Mouse (Mus musculus) embryonic fibroblast, embryonic 13.5 days (primary cell): ENCODE data around the gene Dgkg. TPM values are rescaled to one million over a fixed set of nuclear protein-coding genes. Genes with fewer than 3 reads are reported as not detected.

ENCODE experiments used
- H3K27ac ChIP-seq: 2 replicates; pipeline ENCODE4 v1.5.1; 2012; ENCODE audit warnings: low read length, control low read depth, inconsistent platforms; ENCODE audit not compliant: insufficient read depth
- H3K4me1 ChIP-seq: 2 replicates; pipeline ENCODE4 v1.6.1; 2011; ENCODE audit warnings: low read length; ENCODE audit not compliant: control insufficient read depth, insufficient read depth
- H3K4me3 ChIP-seq: 2 replicates; pipeline ENCODE4 v1.5.1; 2011; ENCODE audit warnings: mild to moderate bottlenecking, control low read depth, low read length; ENCODE audit not compliant: insufficient read depth
- CTCF ChIP-seq: IDR thresholded peaks from 2 replicates; pipeline ENCODE4 v1.5.1; 2011; ENCODE audit warnings: mild to moderate bottlenecking, control low read depth, low read length, moderate library complexity, borderline replicate concordance; ENCODE audit not compliant: insufficient read depth
- POLR2A ChIP-seq: IDR thresholded peaks from 2 replicates; pipeline ENCODE4 v1.6.1; 2011; ENCODE audit warnings: low read depth, mild to moderate bottlenecking, control low read depth, low read length, moderate library complexity
- polyA plus RNA-seq: library from polyadenylated mRNA; stranded (reverse); fragments of >200 nt; gene quantifications from 2 replicates; pipeline ENCODE4 v1.2.4, GENCODE M21; 2011; ENCODE audit warnings: low read depth; ENCODE audit not compliant: missing spikeins, insufficient read length

Dgkg gene
- polyA plus RNA-seq, 1 experiment, result 0.32 TPM

GRCm38 (mm10) chr16:22679641-22680040 is 22.6 kb upstream of the Dgkg start:
- H3K4me3 ChIP-seq, result no peak overlapping the region
- no peaks in the 10 kb centered on the region for H3K4me1 ChIP-seq
- H3K27ac ChIP-seq, result no peak overlapping the region
- TF ChIP-seq CTCF (no peak), POLR2A (no peak)

- Histone ChIP-seq H3K4me1 (no peaks in the 10 kb centered on the region), H3K4me3 (no peak overlapping the region), H3K27ac (no peak overlapping the region)
- TF ChIP-seq CTCF, result no peak
- no peak for TF ChIP-seq POLR2A
These were observed 17.6 kb upstream of the Dgkg start for GRCm38 (mm10) chr16:22674636-22675035.

DNA sequence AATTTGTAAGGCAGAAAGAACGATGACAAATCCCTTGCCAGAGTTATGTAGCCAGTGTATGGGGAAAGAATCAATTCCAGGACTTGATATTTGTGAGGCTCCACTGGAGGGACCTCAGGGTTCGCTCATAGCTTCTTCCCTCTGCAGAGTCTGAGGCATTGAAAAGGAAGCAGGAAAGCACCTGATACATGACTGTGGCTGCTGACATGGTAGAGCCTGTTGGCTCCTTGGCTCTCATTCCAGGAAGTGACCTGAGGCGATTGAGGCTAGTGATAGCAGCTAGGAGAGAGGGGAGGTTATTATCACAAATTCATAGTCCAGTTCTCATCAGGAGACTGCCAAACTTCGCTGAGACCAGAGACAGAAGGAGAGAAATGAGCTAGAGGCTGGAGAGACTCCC is 17.1 kb upstream of the Dgkg start:
- Histone ChIP-seq H3K27ac (no peak overlapping the region), H3K4me3 (no peak overlapping the region), H3K4me1 (no peaks in the 10 kb centered on the region)
- TF ChIP-seq CTCF, result no peak
- TF ChIP-seq POLR2A, result no peak

DNA sequence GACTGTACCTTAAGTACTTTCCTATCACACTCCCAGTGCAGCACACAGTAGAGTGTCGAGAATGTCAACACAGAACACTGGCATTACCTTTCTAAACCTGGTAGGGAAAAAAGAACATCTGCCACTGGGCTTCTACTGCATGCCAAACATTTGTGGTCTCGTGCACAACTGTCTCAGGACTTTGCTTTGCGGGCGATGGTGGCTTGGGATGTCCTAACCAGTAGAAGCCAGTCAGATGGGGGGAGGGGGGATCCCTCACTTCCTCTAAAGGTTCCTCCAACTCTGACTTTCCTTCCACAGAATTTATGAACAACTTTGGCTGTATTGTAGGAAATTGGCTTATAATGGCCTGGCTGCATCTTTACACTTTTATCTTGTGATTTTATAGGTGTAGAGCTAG is 7.0 kb upstream of the Dgkg start:
- H3K4me3 ChIP-seq, result no peak overlapping the region
- H3K27ac ChIP-seq, result no peak overlapping the region
- H3K4me1 ChIP-seq, result 0 out of 2 replicates have a peak, but pooled peaks cover 4% of the 10 kb centered on the region
- TF ChIP-seq CTCF (no peak), POLR2A (no peak)

DNA sequence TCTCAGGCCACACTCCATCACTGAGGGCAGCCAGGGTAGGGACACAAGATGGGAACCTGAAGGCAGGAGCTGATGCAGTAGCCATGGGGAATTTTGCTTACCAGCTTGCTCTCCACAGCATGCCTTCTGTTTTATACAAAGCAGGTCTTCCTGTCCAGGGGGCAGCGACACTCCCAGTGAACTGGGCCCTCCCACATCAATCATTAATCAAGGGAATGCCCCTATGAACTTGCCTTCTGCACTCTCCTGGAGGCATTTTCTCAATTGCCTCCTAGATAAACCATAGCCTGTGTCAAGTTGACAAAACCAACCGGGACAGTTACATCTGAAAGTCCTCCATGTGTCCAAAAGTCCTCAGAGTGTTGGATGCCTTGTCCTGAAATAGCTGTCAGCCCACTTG is 6.1 kb upstream of the Dgkg start:
- TF ChIP-seq POLR2A, result no peak
- Histone ChIP-seq H3K27ac (no peak overlapping the region), H3K4me1 (0 out of 2 replicates have a peak, but pooled peaks cover 4% of the 10 kb centered on the region), H3K4me3 (no peak overlapping the region)

- Histone ChIP-seq H3K4me1 (0 out of 2 replicates have a peak, but pooled peaks cover 4% of the 10 kb centered on the region), H3K27ac (no peak overlapping the region), H3K4me3 (no peak overlapping the region)
- no peak for TF ChIP-seq CTCF
- TF ChIP-seq POLR2A, result no peak
These were observed 4.1 kb upstream of the Dgkg start for GRCm38 (mm10) chr16:22661076-22661475.

- Histone ChIP-seq H3K4me1 (0 out of 2 replicates have a peak, but pooled peaks cover 4% of the 10 kb centered on the region), H3K4me3 (no peak overlapping the region), H3K27ac (no peak overlapping the region)
- TF ChIP-seq CTCF, result no peak
- TF ChIP-seq POLR2A, result no peak
These were observed 1.1 kb upstream of the Dgkg start for GRCm38 (mm10) chr16:22657874-22658789.

GRCm38 (mm10) chr16:22655812-22656211 is 1.2 kb downstream of the Dgkg start:
- no peak overlapping the region for H3K4me3 ChIP-seq
- 0 out of 2 replicates have a peak, but pooled peaks cover 3% of the 10 kb centered on the region for H3K4me1 ChIP-seq
- no peak overlapping the region for H3K27ac ChIP-seq
- TF ChIP-seq CTCF (no peak), POLR2A (no peak)

GRCm38 (mm10) chr16:22655223-22655622 is 1.8 kb downstream of the Dgkg start:
- no peaks in the 10 kb centered on the region for H3K4me1 ChIP-seq
- no peak for TF ChIP-seq POLR2A
- TF ChIP-seq CTCF, result no peak

GRCm38 (mm10) chr16:22654477-22654835 is 2.6 kb downstream of the Dgkg start:
- H3K4me3 ChIP-seq, result no peak overlapping the region
- no peak overlapping the region for H3K27ac ChIP-seq
- no peak for TF ChIP-seq POLR2A
- TF ChIP-seq CTCF, result no peak
- H3K4me1 ChIP-seq, result no peaks in the 10 kb centered on the region

More at GRCm38 (mm10) chr16:22655223-22655622, 1.8 kb downstream of the Dgkg start:
- Histone ChIP-seq H3K27ac (no peak overlapping the region), H3K4me3 (no peak overlapping the region)
